Mouse (Mus musculus): ENCODE results near the gene Gm45716. TPM values are rescaled to one million over a fixed set of nuclear protein-coding genes. Genes with fewer than 3 reads are reported as not detected.
A peak's percentile ranks its signal among the peaks of the same experiment; 100 is the strongest.

Gm45716 gene
- polyA plus RNA-seq, 1 experiment from 2014 or later: 24.9 TPM

DNA sequence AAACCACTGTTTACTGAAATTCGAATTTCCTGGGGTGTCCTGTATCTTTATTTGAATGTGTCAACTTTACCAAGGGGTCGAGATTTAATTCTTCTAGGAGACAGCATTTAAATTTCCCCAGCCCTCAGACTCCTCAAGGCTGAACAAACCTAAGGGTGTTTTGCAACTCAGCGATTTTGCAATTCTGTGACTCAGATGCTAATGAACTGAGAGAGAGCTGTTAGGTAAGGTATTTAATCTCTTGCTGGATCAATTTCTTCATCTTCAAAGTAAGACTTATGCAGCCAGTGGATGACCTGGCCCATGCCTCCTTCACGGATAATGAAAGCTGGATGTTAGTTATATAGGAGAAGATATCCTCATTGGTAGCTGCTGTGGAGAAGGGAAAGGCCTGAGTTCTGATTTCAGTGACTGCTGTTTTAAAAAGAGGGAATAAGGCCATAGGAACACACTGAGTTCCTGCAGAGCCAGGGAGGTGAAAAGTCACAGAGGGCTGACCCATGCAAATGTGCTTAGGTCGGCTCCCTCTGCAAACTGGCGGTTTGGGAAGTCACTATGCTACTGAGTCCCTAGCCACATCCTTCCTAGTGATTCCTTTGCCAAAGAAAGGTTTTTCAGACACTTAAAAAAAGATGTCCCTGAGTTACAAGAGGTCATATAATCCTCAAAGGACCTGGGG lies 53.3 kb downstream of the Gm45716 start:
- ATAC-seq (ENCODE audit: low read depth): no peak
- H3K36me3 ChIP-seq (ENCODE audit: control insufficient read depth, insufficient read depth, low read length): no peaks in the 10 kb centered on the region
- H3K9me3 ChIP-seq (ENCODE audit: control insufficient read depth, low read length): no peaks in the 10 kb centered on the region
- H3K4me3 ChIP-seq (ENCODE audit: low read depth, low read length): no peak overlapping the region
- no peaks in the 10 kb centered on the region for H3K4me1 ChIP-seq (ENCODE audit: control insufficient read depth, insufficient read depth, low read length)
- no peak overlapping the region for H3K4me2 ChIP-seq (ENCODE audit: low read depth, low read length)
- no peak overlapping the region for H3K9ac ChIP-seq (replicated peaks; ENCODE audit: low read depth, low read length)
- WGBS: 28% methylated on average over 6 of the region's 6 CpGs
- H3K27ac ChIP-seq (ENCODE audit: low read depth, low read length): no peak overlapping the region
- no peaks in the 10 kb centered on the region for H3K27me3 ChIP-seq (ENCODE audit: control insufficient read depth, insufficient read depth, low read length)

- no peaks in the 10 kb centered on the region for H3K27me3 ChIP-seq (ENCODE audit: control insufficient read depth, insufficient read depth, low read length)
- H3K4me3 ChIP-seq (ENCODE audit: low read depth, low read length): no peak overlapping the region
- H3K9me3 ChIP-seq (ENCODE audit: control insufficient read depth, low read length): no peaks in the 10 kb centered on the region
- no peak for ATAC-seq (ENCODE audit: low read depth)
- 87% methylated on average over 2 of the region's 2 CpGs for WGBS
- H3K36me3 ChIP-seq (ENCODE audit: control insufficient read depth, insufficient read depth, low read length): no peaks in the 10 kb centered on the region
- H3K9ac ChIP-seq (replicated peaks; ENCODE audit: low read depth, low read length): no peak overlapping the region
- no peak overlapping the region for H3K27ac ChIP-seq (ENCODE audit: low read depth, low read length)
- no peak overlapping the region for H3K4me2 ChIP-seq (ENCODE audit: low read depth, low read length)
- no peaks in the 10 kb centered on the region for H3K4me1 ChIP-seq (ENCODE audit: control insufficient read depth, insufficient read depth, low read length)
Measured at GRCm38 (mm10) chr11:90241874-90242273, 54.4 kb downstream of the Gm45716 start.

GRCm38 (mm10) chr11:90243300-90243699 lies 55.8 kb downstream of the Gm45716 start:
- no peaks in the 10 kb centered on the region for H3K27me3 ChIP-seq (ENCODE audit: control insufficient read depth, insufficient read depth, low read length)
- no peak overlapping the region for H3K4me3 ChIP-seq (ENCODE audit: low read depth, low read length)
- H3K9ac ChIP-seq (replicated peaks; ENCODE audit: low read depth, low read length): no peak overlapping the region
- ATAC-seq (ENCODE audit: low read depth): no peak
- no peaks in the 10 kb centered on the region for H3K4me1 ChIP-seq (ENCODE audit: control insufficient read depth, insufficient read depth, low read length)
- no peaks in the 10 kb centered on the region for H3K36me3 ChIP-seq (ENCODE audit: control insufficient read depth, insufficient read depth, low read length)
- no peak overlapping the region for H3K27ac ChIP-seq (ENCODE audit: low read depth, low read length)
- H3K9me3 ChIP-seq (ENCODE audit: control insufficient read depth, low read length): no peaks in the 10 kb centered on the region
- no peak overlapping the region for H3K4me2 ChIP-seq (ENCODE audit: low read depth, low read length)
- WGBS: 96% methylated on average over 2 of the region's 2 CpGs

GRCm38 (mm10) chr11:90245630-90246029 lies 58.1 kb downstream of the Gm45716 start:
- Histone ChIP-seq H3K9ac (replicated peaks; ENCODE audit: low read depth, low read length) (no peak overlapping the region), H3K4me1 (ENCODE audit: control insufficient read depth, insufficient read depth, low read length) (0 out of 2 replicates have a peak, but pooled peaks cover 4% of the 10 kb centered on the region), H3K4me2 (ENCODE audit: low read depth, low read length) (no peak overlapping the region), H3K9me3 (ENCODE audit: control insufficient read depth, low read length) (no peaks in the 10 kb centered on the region), H3K27ac (ENCODE audit: low read depth, low read length) (no peak overlapping the region), H3K27me3 (ENCODE audit: control insufficient read depth, insufficient read depth, low read length) (no peaks in the 10 kb centered on the region), H3K36me3 (ENCODE audit: control insufficient read depth, insufficient read depth, low read length) (no peaks in the 10 kb centered on the region), H3K4me3 (ENCODE audit: low read depth, low read length) (no peak overlapping the region)
- 89% methylated on average over 6 of the region's 6 CpGs for WGBS
- ATAC-seq (ENCODE audit: low read depth): no peak

DNA sequence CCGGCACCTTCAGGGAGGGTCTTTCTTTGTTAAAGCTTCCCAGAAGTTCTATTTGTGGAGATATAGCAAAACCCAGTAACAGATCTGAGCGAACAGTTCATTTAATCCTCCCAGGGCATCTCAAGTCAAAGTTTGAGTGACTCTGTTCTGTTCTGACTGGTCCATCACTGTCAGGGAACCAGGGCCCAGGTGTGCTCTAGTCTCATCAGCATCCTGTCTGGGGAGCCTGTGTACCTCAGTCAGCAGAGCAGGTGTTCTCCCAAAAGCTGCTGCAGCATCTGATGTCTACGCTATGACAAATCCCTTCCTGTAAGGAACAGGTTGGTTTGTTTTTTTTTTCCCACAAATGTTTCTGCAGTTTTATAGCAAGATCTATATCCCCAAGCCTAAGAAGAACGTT lies 59.2 kb downstream of the Gm45716 start:
- Histone ChIP-seq H3K4me1 (ENCODE audit: control insufficient read depth, insufficient read depth, low read length) (0 out of 2 replicates have a peak, but pooled peaks cover 10% of the 10 kb centered on the region), H3K27ac (ENCODE audit: low read depth, low read length) (no peak overlapping the region), H3K36me3 (ENCODE audit: control insufficient read depth, insufficient read depth, low read length) (no peaks in the 10 kb centered on the region), H3K9ac (replicated peaks; ENCODE audit: low read depth, low read length) (no peak overlapping the region), H3K27me3 (ENCODE audit: control insufficient read depth, insufficient read depth, low read length) (no peaks in the 10 kb centered on the region), H3K4me3 (ENCODE audit: low read depth, low read length) (no peak overlapping the region), H3K9me3 (ENCODE audit: control insufficient read depth, low read length) (no peaks in the 10 kb centered on the region), H3K4me2 (ENCODE audit: low read depth, low read length) (no peak overlapping the region)
- 92% methylated on average over 4 of the region's 4 CpGs for WGBS
- no peak for ATAC-seq (ENCODE audit: low read depth)

- 69% methylated on average over 4 of the region's 4 CpGs for WGBS
- H3K27ac ChIP-seq (ENCODE audit: low read depth, low read length): no peak overlapping the region
- no peaks in the 10 kb centered on the region for H3K9me3 ChIP-seq (ENCODE audit: control insufficient read depth, low read length)
- ATAC-seq (ENCODE audit: low read depth): no peak
- H3K36me3 ChIP-seq (ENCODE audit: control insufficient read depth, insufficient read depth, low read length): no peaks in the 10 kb centered on the region
- H3K4me1 ChIP-seq (ENCODE audit: control insufficient read depth, insufficient read depth, low read length): 0 out of 2 replicates have a peak, but pooled peaks cover 10% of the 10 kb centered on the region
- no peaks in the 10 kb centered on the region for H3K27me3 ChIP-seq (ENCODE audit: control insufficient read depth, insufficient read depth, low read length)
- no peak overlapping the region for H3K4me3 ChIP-seq (ENCODE audit: low read depth, low read length)
- no peak overlapping the region for H3K9ac ChIP-seq (replicated peaks; ENCODE audit: low read depth, low read length)
- H3K4me2 ChIP-seq (ENCODE audit: low read depth, low read length): no peak overlapping the region
Measured at GRCm38 (mm10) chr11:90247793-90248192, 60.3 kb downstream of the Gm45716 start.

- Histone ChIP-seq H3K36me3 (ENCODE audit: control insufficient read depth, insufficient read depth, low read length) (no peaks in the 10 kb centered on the region), H3K9me3 (ENCODE audit: control insufficient read depth, low read length) (no peaks in the 10 kb centered on the region), H3K4me3 (ENCODE audit: low read depth, low read length) (peak within 1 kb of the TSS; percentile 80), H3K27me3 (ENCODE audit: control insufficient read depth, insufficient read depth, low read length) (no peaks in the 10 kb centered on the region), H3K9ac (replicated peaks; ENCODE audit: low read depth, low read length) (peak within 1 kb of the TSS; percentile 96), H3K27ac (ENCODE audit: low read depth, low read length) (peak within 1 kb of the TSS; percentile 92), H3K4me2 (ENCODE audit: low read depth, low read length) (peak within 1 kb of the TSS; percentile 85), H3K4me1 (ENCODE audit: control insufficient read depth, insufficient read depth, low read length) (0 out of 2 replicates have a peak, but pooled peaks cover 10% of the 10 kb centered on the region)
- ATAC-seq (ENCODE audit: low read depth): peak; percentile 99
- under 1% methylated on average over 49 of the region's 51 CpGs for WGBS
Measured at GRCm38 (mm10) chr11:90249025-90249650, 61.7 kb downstream of the Gm45716 start, which contains the start of gene Mmd. TSS of gene Mmd (plus strand) at chr11:90249456.

- Histone ChIP-seq H3K4me2 (ENCODE audit: low read depth, low read length) (peak overlapping the region; percentile 85), H3K4me3 (ENCODE audit: low read depth, low read length) (peak overlapping the region; percentile 80), H3K36me3 (ENCODE audit: control insufficient read depth, insufficient read depth, low read length) (no peaks in the 10 kb centered on the region), H3K9ac (replicated peaks; ENCODE audit: low read depth, low read length) (peak overlapping the region; percentile 96), H3K4me1 (ENCODE audit: control insufficient read depth, insufficient read depth, low read length) (0 out of 2 replicates have a peak, but pooled peaks cover 10% of the 10 kb centered on the region), H3K27me3 (ENCODE audit: control insufficient read depth, insufficient read depth, low read length) (no peaks in the 10 kb centered on the region), H3K9me3 (ENCODE audit: control insufficient read depth, low read length) (no peaks in the 10 kb centered on the region), H3K27ac (ENCODE audit: low read depth, low read length) (peak overlapping the region; percentile 92)
- peak; percentile 56 for ATAC-seq (ENCODE audit: low read depth)
- WGBS: 0% methylated on average over 22 of the region's 22 CpGs
Measured at GRCm38 (mm10) chr11:90249701-90250141, 62.2 kb downstream of the Gm45716 start.

DNA sequence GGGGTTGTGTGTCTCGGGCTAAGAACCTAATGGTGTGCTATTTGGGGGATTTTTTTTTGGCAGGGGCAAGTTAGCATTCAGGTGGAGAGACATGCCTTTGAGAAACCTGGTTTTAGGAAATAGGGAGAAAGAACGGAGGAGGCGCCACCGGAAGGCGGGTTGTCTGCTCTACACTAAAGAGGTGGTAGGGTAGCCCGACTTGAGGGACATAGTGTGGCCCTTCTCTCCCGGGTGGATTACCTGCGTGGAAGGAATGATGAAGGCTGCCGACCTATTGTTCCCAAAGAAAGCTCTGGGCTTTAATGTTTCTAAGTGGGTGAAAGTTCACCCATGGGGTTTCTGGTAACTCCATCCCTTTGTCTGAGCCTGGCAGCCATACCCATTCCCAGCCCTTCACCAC lies 62.7 kb downstream of the Gm45716 start:
- no peaks in the 10 kb centered on the region for H3K36me3 ChIP-seq (ENCODE audit: control insufficient read depth, insufficient read depth, low read length)
- H3K9ac ChIP-seq (replicated peaks; ENCODE audit: low read depth, low read length): peak overlapping the region; percentile 96
- ATAC-seq (ENCODE audit: low read depth): no peak
- under 1% methylated on average over 9 of the region's 9 CpGs for WGBS
- 0 out of 2 replicates have a peak, but pooled peaks cover 10% of the 10 kb centered on the region for H3K4me1 ChIP-seq (ENCODE audit: control insufficient read depth, insufficient read depth, low read length)
- no peaks in the 10 kb centered on the region for H3K9me3 ChIP-seq (ENCODE audit: control insufficient read depth, low read length)
- H3K27ac ChIP-seq (ENCODE audit: low read depth, low read length): peak overlapping the region; percentile 92
- H3K4me3 ChIP-seq (ENCODE audit: low read depth, low read length): peak overlapping the region; percentile 80
- H3K27me3 ChIP-seq (ENCODE audit: control insufficient read depth, insufficient read depth, low read length): no peaks in the 10 kb centered on the region
- peak overlapping the region; percentile 85 for H3K4me2 ChIP-seq (ENCODE audit: low read depth, low read length)

Measured in neural tube, embryonic 14.5 days (tissue).